Mouse (Mus musculus): ENCODE data around the gene Ndufv1. TPM values are rescaled to one million over a fixed set of nuclear protein-coding genes. Genes with fewer than 3 reads are reported as not detected.
"Not testable (repeated sequence)": the region's sequence is repeated elsewhere in the genome, so short reads cannot be mapped to it uniquely, and the experiment has no call there.

Ndufv1 gene
- total RNA-seq, 2 experiments from 2014 or later = 234 to 250 TPM

DNA sequence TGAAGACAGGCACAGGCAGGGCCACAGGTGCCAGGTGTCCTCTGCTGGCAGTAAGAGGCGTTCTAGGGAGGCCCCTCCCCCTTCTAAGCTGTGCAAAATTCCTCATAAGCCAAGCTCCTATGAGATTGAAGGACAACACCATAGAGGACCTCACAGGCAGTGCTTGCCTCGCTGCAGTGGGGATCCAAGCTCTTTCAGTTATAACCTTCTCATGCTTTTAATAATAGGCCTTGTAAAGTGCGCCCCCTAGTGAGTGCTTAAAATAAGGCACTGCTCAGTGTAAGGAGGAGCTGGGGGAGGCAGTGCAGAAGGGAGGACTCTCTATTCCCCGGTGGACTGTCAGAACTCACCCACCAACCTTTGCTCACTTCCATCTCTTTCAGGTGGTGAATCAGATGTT is 32.3 kb downstream of the Ndufv1 start:
- peak; percentile 77 to 88 for DNase-seq (ENCODE audit: low spot score in 2 of 2)

DNA sequence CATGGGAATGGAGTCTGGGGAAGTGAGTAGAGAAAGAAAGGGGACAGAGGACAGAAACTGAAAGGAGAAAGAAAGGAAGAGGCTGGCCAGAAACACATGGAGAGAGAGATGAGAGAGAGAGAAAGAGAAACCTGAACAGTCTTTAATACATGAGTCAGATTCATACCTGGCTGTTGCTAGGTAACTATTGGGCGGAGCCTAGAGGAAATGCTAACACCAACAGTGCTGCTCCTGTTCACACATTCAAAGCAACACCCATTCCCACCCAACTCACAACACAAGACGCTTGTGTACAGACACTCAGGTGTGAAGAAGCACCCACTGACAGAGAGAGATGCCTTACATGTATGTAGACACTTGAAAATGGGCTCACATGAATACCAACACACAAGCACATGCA is 36.7 kb downstream of the Ndufv1 start:
- DNase-seq (ENCODE audit: low spot score in 2 of 2) = no peak

DNA sequence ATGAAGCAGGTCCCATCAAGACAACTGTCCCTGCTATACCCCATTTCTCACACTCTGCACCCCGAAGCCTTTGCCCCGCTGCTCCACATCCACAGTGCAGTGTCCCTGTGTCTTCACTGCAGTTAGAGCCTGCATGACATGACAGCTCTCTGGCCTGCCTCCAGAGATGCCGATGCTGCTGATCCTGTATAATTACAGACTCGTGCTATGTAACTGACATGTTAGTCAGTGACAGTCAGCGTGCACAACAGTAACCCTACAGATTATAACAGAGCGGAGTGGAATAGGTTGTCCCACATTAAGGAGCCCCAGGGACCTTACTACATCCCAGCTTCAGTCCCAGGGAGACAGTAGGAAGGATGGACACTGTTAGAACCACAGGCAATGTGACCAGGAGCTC is 38.0 kb downstream of the Ndufv1 start:
- DNase-seq (ENCODE audit: low spot score in 2 of 2) = not testable (repeated sequence)

DNA sequence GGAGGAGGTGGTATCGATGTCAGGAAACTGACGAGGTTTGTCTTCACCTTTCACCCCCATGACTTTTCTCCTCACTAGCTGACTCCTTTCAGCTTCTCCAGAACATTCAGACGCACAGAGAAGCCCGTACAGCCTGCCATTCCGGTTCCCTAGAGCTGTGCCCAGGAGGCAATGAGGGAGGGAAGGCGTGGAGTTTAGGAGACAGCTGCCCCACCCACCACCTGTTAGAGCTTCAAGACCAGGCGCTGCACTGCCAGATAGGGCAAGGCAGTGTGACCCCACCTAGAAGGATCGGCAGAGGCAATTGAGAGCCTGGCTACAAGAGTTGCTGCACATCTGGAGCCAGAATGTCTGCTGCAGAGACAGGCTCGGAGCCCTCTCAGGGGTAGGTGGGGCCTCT is 40.4 kb downstream of the Ndufv1 start, which contains the start of gene Aldh3b2:
TSS of gene Aldh3b2 (plus strand) at position 100 of the 400 bp plus-strand sequence.
- DNase-seq (ENCODE audit: low spot score in 2 of 2) = no peak

DNA sequence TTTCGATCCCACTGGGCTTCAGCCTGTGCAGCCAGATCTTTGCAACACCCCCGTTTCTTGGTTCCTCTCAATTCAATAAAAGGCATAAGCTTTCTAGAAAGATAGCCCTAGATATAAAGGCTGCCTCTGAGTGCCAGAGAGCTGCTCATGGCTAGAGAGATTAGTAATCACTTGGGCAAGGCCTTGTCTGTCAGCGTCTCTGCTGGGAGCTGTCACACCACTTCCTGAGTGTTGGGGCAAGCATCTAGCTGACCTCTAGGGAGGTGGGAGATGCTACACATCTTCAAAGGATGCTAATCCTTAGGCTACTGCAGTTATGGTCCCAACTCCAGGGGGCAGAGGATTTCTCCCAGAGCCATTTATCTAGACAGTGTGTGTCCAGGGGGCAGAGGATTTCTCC is 45.3 kb downstream of the Ndufv1 start:
- no peak for DNase-seq (ENCODE audit: low spot score in 2 of 2)

DNA sequence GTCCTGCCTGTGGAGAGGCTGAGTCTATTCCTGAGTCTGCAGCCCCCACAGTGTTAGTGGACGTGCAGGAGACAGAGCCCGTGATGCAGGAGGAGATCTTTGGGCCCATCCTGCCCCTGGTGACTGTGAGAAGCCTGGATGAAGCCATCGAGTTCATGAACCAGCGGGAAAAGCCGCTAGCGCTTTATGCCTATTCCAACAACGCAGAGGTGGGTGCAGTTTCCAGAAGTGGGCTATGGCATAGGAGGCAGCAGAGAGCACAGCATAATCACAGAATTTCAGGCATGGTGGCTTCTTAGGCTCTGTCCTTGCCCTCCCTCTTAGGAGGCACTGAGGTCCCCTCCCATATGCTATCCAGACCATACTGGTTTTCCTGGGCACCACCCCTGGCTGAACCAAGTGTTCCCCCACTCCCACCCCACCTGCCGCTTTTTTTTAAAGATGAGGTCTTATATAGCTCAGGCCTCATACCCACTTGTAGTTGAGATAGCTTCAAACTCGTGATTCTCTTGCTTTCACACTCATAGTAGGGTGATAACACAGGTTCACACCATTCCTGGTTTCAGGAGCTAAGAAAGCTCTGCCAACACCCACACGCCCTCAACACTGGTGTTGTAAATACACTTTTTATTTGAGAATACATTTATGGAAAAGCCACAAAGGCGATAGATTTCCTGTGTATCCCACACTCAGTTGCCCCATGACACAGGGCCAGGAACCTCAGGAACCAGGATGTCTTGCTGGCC is 46.1 kb downstream of the Ndufv1 start:
- no peak for DNase-seq (ENCODE audit: low spot score in 2 of 2)

DNA sequence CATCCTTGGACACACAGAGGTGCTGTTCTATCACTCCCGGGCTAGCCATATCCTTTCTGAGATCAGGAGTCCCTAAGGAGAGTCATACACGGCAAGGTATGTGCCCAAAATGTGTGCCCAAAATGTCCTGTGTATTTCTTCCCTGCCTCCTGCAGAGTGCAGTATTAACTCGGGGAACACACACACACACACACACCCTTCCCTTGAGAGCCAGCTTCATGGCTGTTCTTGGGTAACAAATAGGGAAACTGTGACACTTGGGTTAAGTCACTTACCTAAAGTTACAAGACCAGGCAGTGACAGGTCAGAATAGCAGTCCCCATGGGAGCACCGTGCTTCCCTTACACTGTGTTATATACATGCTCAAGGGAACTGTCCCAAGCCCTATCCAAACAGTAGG is 48.6 kb downstream of the Ndufv1 start:
- DNase-seq (ENCODE audit: low spot score in 2 of 2) = no peak

DNA sequence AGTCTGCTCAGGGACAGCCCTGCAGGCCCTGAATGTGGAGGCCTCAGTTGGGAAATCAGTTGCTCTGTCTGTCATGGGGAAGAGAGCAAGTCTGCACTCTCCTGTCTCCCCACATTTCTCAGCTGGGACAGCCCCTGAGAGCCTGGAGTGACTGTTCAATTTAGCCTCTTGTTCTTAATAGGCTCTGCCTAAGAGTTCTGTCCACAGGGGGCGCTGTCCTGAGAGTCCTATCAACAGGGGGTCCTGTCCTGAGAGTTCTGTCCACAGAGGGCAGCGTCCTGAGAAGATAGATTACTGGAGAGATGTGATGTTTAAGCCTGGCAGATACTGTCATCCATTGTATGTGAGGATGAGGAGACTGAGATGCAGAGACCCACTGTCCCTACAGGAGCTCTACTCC is 50.1 kb downstream of the Ndufv1 start:
- no peak for DNase-seq (ENCODE audit: low spot score in 2 of 2)

DNA sequence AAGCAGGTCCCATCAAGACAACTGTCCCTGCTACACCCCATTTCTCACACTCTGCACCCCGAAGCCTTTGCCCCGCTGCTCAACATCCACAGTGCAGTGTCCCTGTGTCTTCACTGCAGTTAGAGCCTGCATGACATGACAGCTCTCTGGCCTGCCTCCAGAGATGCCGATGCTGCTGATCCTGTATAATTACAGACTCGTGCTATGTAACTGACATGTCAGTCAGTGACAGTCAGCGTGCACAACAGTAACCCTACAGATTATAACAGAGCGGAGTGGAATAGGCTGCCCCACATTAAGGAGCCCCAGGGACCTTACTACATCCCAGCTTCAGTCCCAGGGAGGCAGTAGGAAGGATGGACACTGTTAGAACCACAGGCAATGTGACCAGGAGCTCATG is 50.8 kb downstream of the Ndufv1 start:
- DNase-seq (ENCODE audit: low spot score in 2 of 2) = not testable (repeated sequence)

DNA sequence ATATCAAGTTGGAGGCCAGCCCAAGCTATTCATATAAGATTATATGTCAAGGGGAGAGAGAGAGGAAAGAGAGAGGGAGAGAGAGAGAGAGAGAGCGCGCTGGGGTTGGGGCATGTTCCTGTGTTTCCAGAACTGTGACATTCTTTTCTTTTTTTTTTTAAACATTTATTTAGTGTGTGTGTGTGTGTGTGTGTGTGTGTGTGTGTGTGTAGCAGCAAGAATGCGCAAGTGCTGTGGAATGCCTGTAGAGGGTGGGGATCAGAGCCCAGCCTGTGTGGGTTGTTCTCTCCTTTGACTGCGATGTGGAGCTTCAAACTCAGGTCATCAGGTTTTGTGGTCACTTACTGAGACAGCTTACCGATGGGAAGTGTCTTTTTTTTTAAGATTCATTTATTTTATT is 52.4 kb downstream of the Ndufv1 start:
- DNase-seq (ENCODE audit: low spot score in 2 of 2) = no peak

DNA sequence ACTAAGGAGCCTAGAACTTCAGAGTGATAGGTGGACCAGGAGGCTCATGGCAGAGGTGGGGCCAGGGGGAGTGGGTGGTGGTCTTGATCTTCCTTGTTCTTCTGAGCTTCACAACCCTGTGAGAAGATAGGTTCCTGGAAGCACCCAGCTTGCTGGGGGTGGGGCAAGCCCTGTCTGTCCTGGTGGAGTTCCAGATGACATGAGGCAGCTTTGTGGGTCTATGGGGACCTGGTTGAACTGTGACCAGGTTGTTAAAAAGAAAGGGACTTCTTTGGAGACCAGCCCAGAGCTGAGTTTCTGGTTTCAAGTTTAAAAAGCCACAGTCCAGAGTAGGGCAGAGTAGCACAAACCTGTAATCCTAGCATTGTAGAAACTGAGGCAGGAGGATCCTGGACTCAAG is 53.6 kb downstream of the Ndufv1 start:
- no peak for DNase-seq (ENCODE audit: low spot score in 2 of 2)

DNA sequence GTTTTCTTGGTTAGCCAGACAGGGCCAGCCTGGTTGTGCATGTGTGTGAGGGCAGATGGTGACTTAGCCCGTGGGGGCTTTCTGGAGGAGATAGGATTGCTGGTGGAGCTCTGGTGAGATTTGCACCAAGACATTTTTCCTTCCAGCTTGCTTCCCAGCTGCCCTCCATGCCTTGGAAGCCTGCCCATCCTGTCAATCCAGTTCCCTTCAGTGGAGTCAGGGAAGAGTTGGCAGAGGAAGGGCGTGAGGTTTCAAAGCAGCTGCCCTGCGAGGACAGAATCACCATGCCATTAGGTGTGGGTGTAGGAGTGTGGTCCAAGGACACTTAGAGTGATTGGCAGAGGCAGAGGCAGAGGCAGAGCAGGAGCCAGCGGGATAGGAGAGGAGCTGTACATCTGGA is 54.1 kb downstream of the Ndufv1 start, which contains the start of gene Aldh3b3:
TSS of gene Aldh3b3 (plus strand) at position 176 of the 400 bp plus-strand sequence.
- DNase-seq (ENCODE audit: low spot score in 2 of 2) = peak in 1 of 2 experiments; percentile 12

Other genes with a start within 250 kb of the Ndufv1 start
- gene Kmt5b, start 245.4 kb downstream of the Ndufv1 start, total RNA-seq (2021) = 10 to 100 TPM; 59.0 to 61.5 TPM
- gene Chka, start 161.0 kb downstream of the Ndufv1 start, total RNA-seq (2021) = 100 to 1,000 TPM in 1 of 2 experiments, 10 to 100 TPM in 1; 98.8 to 100 TPM
- 10 to 100 TPM; 15.4 to 20.2 TPM for gene Tcirg1, start 105.7 kb downstream of the Ndufv1 start, total RNA-seq (2021)
- gene Ndufs8, start 100.0 kb downstream of the Ndufv1 start, total RNA-seq (2021) = 100 to 1,000 TPM; 130 TPM
- gene Aldh3b1, start 83.0 kb downstream of the Ndufv1 start, total RNA-seq (2021) = 1 to 10 TPM; 2.8 TPM
- 10 to 100 TPM; 17.1 to 18.1 TPM for gene Unc93b1, start 77.6 kb downstream of the Ndufv1 start, total RNA-seq (2021)
- not detected for gene Aldh3b3, start 54.2 kb downstream of the Ndufv1 start, total RNA-seq (2021)
- 1 to 10 TPM in 1 of 2 experiments, under 1 TPM in 1; 0.98 to 1.9 TPM for gene Aldh3b2, start 40.5 kb downstream of the Ndufv1 start, total RNA-seq (2021)
- 1 to 10 TPM; 2.0 to 2.3 TPM for gene Acy3, start 26.2 kb downstream of the Ndufv1 start, total RNA-seq (2021)
- gene Tbx10, start 20.1 kb downstream of the Ndufv1 start, total RNA-seq (2021) = not detected
- 10 to 100 TPM; 12.3 to 12.5 TPM for gene Nudt8, start 12.2 kb downstream of the Ndufv1 start, total RNA-seq (2021)
- 1 to 10 TPM; 1.5 to 2.2 TPM for gene Gm49405, start 12.2 kb downstream of the Ndufv1 start, total RNA-seq (2021)
- gene Doc2g, start 9.5 kb downstream of the Ndufv1 start, total RNA-seq (2021) = 1 to 10 TPM; 2.3 to 3.0 TPM
- 100 to 1,000 TPM; 264 to 267 TPM for gene Gstp1, start 25.2 kb upstream of the Ndufv1 start, total RNA-seq (2021)
- 10 to 100 TPM; 25.9 to 48.3 TPM for gene Gstp2, start 33.2 kb upstream of the Ndufv1 start, total RNA-seq (2021)
- gene Gstp3, start 46.8 kb upstream of the Ndufv1 start, total RNA-seq (2021) = not detected
- not detected for gene Cabp2, start 68.8 kb upstream of the Ndufv1 start, total RNA-seq (2021)
- 10 to 100 TPM; 25.0 to 34.1 TPM for gene Cdk2ap2, start 84.4 kb upstream of the Ndufv1 start, total RNA-seq (2021)
- gene Pitpnm1, start 87.2 kb upstream of the Ndufv1 start, total RNA-seq (2021) = 100 to 1,000 TPM; 192 to 214 TPM
- 10 to 100 TPM; 73.9 to 83.2 TPM for gene Aip, start 113.1 kb upstream of the Ndufv1 start, total RNA-seq (2021)
- not detected for gene Gpr152, start 127.0 kb upstream of the Ndufv1 start, total RNA-seq (2021)
- gene Cabp4, start 131.2 kb upstream of the Ndufv1 start, total RNA-seq (2021) = not detected
- 100 to 1,000 TPM in 1 of 2 experiments, 10 to 100 TPM in 1; 91.1 to 102 TPM for gene Coro1b, start 135.8 kb upstream of the Ndufv1 start, total RNA-seq (2021)
- gene Ptprcap, start 140.8 kb upstream of the Ndufv1 start, total RNA-seq (2021) = 1 to 10 TPM in 1 of 2 experiments, under 1 TPM in 1; 0.99 to 2.5 TPM
- 10 to 100 TPM; 32.6 to 40.9 TPM for gene Rps6kb2, start 150.5 kb upstream of the Ndufv1 start, total RNA-seq (2021)
- gene Carns1, start 162.7 kb upstream of the Ndufv1 start, total RNA-seq (2021) = 1 to 10 TPM; 4.0 to 4.9 TPM
- 1 to 10 TPM in 1 of 2 experiments, under 1 TPM in 1; 0.74 to 1.8 TPM for gene Tbc1d10c, start 178.5 kb upstream of the Ndufv1 start, total RNA-seq (2021)
- gene Ppp1ca, start 179.3 kb upstream of the Ndufv1 start, total RNA-seq (2021) = 100 to 1,000 TPM; 281 TPM
- gene Rad9a, start 188.9 kb upstream of the Ndufv1 start, total RNA-seq (2021) = 1 to 10 TPM; 6.6 to 6.7 TPM
- under 1 TPM; 0.88 to 0.90 TPM for gene Clcf1, start 201.4 kb upstream of the Ndufv1 start, total RNA-seq (2021)
- not detected for gene AC109138.7, start 201.6 kb upstream of the Ndufv1 start, total RNA-seq (2021)
- 10 to 100 TPM; 11.9 to 13.5 TPM for gene Pold4, start 219.1 kb upstream of the Ndufv1 start, total RNA-seq (2021)